Mouse (Mus musculus) liver, embryonic 14.5 days (tissue): ENCODE data around the gene Zfp553.

Experiments
- CTCF ChIP-seq: IDR thresholded peaks from 2 replicates; pipeline ENCODE4 v1.5.1; 2016; ENCODE audit warnings: antibody characterized with exemption, low read depth, control low read depth
- EP300 ChIP-seq: IDR thresholded peaks from 2 replicates; pipeline ENCODE4 v1.6.1; 2016; ENCODE audit warnings: antibody characterized with exemption, low read depth

DNA sequence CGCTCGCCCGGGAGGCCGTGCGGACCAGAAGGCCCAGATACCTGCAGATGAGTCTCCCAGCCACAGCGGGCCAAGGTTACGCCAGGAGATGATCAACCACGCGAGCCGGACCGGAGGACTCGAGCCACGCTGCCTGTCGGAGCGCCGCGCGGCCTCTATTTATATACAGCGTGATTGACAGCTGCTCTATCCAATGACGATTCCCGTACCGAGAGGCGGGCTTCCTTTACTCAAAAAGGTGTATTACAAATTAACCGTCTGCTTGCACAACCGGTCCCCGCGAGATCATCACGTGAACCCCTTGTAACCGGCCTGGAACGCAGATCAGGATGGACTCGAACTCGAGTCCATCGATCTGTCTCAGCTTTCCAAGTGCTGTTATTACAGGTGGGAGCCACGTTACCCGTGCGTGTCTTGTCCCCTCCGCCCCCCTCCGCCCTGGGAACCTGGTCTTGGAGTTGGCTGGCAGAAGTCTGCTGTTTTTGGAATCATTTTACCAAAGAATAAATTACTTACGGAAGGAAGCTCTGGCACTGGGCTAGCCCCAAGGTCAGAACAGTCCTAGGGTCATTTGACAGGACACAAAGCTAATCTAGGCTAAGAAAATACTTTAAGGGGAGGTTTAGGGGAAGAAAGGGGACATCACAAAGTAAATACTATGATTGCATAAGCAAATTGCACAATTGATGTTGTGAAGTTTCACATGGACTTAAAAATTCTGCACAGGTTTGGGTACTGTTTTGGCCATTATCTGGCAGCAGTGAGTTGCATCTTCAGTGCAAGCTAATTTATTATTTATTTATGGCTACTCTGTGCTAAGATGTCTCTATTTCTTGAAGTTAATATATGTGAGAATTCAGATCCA is 41.3 kb downstream of the Zfp553 start, which contains the start of gene Sephs2:
- TF ChIP-seq EP300, result peak; percentile 41; the same call in 1 of the 2 replicates
- TF ChIP-seq CTCF, result no peak
